Mouse (Mus musculus): ENCODE measurements around the gene Tmem198b.
"Not testable (repeated sequence)": the region's sequence is repeated elsewhere in the genome, so short reads cannot be mapped to it uniquely, and the experiment has no call there.

Gene Tmem198b

DNA sequence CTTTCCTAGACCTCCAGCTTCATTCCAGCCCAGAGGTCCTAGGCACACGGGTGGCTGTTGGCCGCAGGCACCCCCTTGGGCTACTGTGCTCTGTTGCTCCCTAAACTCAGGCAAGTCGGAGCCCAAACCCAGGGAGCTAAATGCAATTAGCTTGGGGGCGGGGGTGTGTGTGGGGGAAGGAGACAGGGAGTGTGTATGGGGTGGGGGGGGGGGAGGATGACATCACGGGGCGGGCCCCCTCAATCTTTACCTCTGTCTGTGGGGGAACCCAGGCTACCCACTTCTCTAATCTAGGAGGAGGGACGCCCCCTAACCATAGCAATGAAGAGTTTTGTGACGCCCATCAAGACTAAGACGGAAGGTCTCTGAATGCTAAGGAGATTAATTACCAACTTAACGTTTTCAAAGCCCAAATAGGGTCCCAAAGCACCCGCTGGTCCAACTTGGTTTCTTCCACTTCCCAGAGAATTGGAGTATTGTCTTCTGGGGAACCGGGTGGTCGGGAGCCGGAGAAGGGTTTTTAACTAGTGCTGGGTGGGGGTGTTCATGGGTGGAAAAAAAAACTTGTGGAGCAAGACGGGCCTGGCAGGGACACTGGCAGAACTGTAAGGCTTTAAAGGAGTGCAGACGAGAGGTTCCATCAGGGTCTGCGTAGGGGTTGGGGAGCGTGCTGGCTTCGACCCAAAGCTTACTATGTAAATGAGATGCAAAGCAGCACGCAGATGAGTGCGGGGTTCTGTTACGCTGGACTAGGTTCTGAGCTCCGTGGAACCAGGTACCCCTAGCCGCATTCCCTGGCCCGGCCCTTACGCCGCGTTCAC is at the start of gene Tmem198b:
Tmem198b (minus strand) TSS at position 100 of the 821 bp plus-strand sequence.
- peak; percentile 53 to 60 for DNase-seq (ENCODE audit: low spot score in 2 of 2)

GRCm38 (mm10) chr10:128850339-128850738 is 46.2 kb upstream of the Tmem198b start:
- DNase-seq (ENCODE audit: low spot score in 2 of 2), result no peak

DNA sequence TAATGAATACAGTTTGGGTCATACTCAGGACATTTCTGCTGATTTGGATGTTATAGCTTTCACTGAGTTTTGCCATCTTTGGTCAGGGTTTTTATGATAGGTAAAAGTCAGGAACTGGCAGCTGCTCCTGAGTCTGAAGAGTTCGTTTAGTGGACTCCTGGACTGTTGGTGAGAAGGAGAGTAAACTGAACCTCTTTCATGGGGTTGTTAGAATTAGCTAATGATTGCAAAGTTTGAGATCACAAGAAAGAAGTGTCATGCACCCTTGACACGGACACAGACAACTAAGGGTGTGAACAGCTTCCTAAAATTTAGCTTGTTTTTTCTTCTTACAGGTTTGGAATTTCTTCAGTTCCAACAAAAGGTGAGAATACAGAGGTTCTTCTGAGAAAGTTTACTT is 44.3 kb upstream of the Tmem198b start:
- DNase-seq (ENCODE audit: low spot score in 2 of 2), result no peak

DNA sequence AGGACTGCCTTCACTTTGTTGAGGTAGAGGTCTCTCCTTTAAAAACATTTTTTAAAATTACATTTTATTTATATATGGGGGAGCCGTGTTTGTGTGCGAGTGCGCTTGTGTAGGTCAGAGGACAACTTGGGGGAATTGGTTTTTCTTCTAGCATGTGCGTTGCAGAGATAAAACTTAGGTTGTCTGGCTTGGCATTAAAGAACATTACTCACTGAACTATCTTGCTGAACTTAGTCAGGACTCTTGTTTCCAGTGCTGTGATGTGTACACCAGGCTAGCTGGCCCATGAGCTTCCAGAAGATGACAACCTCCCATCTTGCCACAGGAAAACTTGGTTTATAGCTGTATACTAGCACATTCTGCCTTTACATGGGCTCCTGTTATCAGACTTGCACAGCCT is 42.5 kb upstream of the Tmem198b start:
- no peak for DNase-seq (ENCODE audit: low spot score in 2 of 2)

- DNase-seq (ENCODE audit: low spot score in 2 of 2), result no peak
Measured at GRCm38 (mm10) chr10:128845516-128845915, 41.3 kb upstream of the Tmem198b start.

- no peak for DNase-seq (ENCODE audit: low spot score in 2 of 2)
Measured at GRCm38 (mm10) chr10:128843260-128843659, 39.1 kb upstream of the Tmem198b start.

DNA sequence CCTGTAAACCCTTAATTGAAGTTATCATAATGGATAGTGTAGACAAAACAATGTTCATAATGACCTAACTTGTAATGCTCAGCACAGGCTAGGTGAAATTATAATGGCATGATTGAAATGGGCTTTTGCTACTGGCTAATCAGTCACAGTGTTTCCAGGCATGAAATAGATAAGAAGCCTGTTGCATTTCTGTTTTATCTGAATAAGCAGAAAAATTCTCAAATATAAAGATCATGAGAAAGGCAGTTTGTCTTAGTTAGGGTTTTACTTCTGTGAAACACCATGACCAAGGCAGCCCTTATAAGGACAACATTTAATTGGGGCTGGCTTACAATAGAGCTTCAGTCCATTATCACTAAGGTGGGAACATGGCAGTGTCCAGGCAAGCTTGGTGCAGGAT is 36.4 kb upstream of the Tmem198b start:
- no peak for DNase-seq (ENCODE audit: low spot score in 2 of 2)

GRCm38 (mm10) chr10:128839434-128839833 is 35.3 kb upstream of the Tmem198b start:
- DNase-seq (ENCODE audit: low spot score in 2 of 2), result no peak

- DNase-seq (ENCODE audit: low spot score in 2 of 2), result no peak
Measured at GRCm38 (mm10) chr10:128837400-128837799, 33.2 kb upstream of the Tmem198b start.

DNA sequence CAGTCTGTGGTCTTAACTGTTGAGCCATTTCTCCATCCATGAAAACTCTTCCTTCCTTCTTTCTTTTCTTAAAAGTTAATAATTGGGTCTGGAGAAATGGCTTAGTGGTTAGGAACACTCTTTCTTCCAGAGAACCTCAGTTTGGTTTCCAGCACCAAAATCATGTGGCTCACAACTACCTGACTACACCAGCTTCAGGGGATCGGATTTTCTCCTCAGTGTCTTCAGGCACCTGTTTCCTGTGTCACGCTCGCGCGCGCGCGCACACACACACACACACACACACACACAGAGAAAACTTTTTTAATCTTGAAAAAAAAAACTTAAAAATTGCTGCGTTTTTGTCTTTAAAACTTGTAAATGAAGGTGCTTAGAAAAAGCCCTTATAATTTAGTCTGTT is 19.7 kb upstream of the Tmem198b start:
- no peak for DNase-seq (ENCODE audit: low spot score in 2 of 2)

DNA sequence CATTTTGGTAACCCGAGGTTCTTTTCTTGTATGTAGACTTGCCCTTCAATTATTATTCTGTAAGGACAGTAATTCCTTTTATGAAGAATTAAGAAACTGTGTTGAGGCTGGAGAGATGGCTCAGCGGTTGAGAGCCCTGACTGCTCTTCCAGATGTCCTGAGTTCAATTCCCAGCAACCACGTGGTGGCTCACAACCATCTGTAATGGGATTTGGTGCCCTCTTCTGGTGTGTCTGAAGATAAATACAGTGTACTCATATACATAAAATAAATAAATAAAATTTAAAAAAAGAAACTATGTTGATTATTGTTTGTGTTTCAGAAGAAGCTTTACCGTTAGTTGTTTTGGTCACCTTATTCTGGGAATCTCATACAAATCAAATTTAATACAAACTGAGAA is 18.9 kb upstream of the Tmem198b start:
- DNase-seq (ENCODE audit: low spot score in 2 of 2), result not testable (repeated sequence)

- DNase-seq (ENCODE audit: low spot score in 2 of 2), result no peak
Measured at GRCm38 (mm10) chr10:128822135-128822534, 18.0 kb upstream of the Tmem198b start.

- DNase-seq (ENCODE audit: low spot score in 2 of 2), result peak; percentile 98
Measured at GRCm38 (mm10) chr10:128821358-128822056, 17.3 kb upstream of the Tmem198b start, which contains the start of gene Ormdl2. Gene Ormdl2 (minus strand): TSS chr10:128821645.

DNA sequence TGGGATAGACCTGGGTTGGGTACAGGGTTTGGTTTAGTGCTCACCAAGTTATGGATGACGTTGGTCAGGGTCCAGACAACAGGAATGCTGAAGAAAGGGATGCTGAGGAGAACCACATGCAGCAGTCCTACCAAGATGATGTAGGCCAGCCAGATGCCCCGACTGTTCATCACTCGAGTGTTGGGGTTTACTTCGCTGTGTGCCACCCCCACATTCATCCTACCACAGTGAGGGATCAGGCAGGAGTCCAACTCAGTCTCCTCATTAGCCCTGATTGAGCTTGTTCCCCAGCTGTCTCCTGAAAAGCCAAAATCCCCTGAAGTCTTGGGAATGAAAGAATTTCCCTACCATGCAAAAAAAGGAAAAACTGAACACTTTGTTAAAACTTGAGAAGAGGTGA is 16.0 kb upstream of the Tmem198b start:
- no peak for DNase-seq (ENCODE audit: low spot score in 2 of 2)

GRCm38 (mm10) chr10:128817033-128817432 is 12.9 kb upstream of the Tmem198b start, which contains the start of gene Sarnp:
Gene Sarnp (plus strand): TSS chr10:128817333.
- DNase-seq (ENCODE audit: low spot score in 2 of 2), result no peak

- DNase-seq (ENCODE audit: low spot score in 2 of 2), result no peak
Measured at GRCm38 (mm10) chr10:128807018-128807417, 2.8 kb upstream of the Tmem198b start.

DNA sequence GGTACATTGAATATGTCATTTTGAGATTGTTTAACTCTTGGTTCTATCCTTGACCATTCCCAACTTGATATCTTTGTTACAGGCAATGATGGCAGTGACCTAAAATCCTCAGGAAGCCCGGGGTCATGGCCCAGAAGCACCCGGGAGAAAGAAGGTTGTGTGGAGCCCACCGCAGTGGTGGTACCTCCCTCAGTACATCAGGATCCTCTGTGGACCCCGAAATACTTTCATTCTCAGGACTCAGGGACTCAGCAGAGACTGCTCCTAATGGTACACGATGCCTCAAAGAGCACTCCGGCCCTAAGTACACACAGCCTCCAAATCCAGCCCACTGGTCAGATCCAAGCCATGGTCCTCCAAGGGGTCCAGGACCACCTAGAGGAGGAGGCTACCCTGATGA is 1.9 kb upstream of the Tmem198b start:
- no peak for DNase-seq (ENCODE audit: low spot score in 2 of 2)

GRCm38 (mm10) chr10:128805092-128806000 is 1.2 kb upstream of the Tmem198b start:
- peak; percentile 74 to 89 for DNase-seq (ENCODE audit: low spot score in 2 of 2)

GRCm38 (mm10) chr10:128803771-128804270 is 349 bp downstream of the Tmem198b start, which contains the start of gene Dnajc14:
Gene Dnajc14 (plus strand): TSS chr10:128804062.
- peak; percentile 42 to 47 for DNase-seq (ENCODE audit: low spot score in 2 of 2)

GRCm38 (mm10) chr10:128803361-128803760 is 809 bp downstream of the Tmem198b start:
- DNase-seq (ENCODE audit: low spot score in 2 of 2), result no peak

DNA sequence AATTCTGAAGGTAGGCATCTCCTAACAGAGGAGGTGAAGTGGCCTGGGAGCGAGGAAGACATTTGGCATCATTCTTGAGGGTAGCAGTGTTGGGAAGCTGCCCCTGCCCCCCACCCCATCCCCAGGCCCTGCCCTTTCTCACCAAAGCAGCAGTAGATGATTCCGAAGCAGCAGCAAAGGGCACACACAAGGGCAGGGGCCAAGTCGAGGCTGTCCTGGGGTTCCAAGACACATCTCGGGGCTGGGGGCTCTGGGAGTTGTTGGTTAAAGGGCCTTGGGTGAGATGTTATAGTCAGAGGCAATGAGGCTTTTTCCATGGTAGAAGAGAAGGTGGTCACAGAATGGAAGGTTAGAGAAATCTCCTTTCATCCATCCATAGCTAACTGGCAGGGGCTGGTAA is 1.2 kb downstream of the Tmem198b start:
- DNase-seq (ENCODE audit: low spot score in 2 of 2), result no peak
